In genomic region chr4:25055541-25055940, GRCm38 (mm10) we compare ENCODE assay signal across 6 mouse cellular contexts.
DNase-seq lines count a peak whose midpoint lies in the region; TF ChIP-seq lines count a peak whose summit lies in the region.
"Not testable (repeated sequence)": the region's sequence is repeated elsewhere in the genome, so short reads cannot be mapped to it uniquely, and the experiment has no call there.

No protein-coding gene starts in this region.

- TF ChIP-seq CTCF in kidney, adult 2 months (conservative IDR thresholded peaks at IDR 0.05; ENCODE audit: insufficient read depth, insufficient read length, low read depth, low read length) = not testable (repeated sequence)

- not testable (repeated sequence) for H3K27ac ChIP-seq in kidney, adult 2 months (ENCODE audit: insufficient read depth, low read depth, low read length)

- H3K36me3 ChIP-seq in kidney, adult 2 months (ENCODE audit: control insufficient read depth, insufficient read depth, low read length) = not testable (repeated sequence)

- not testable (repeated sequence) for TF ChIP-seq POLR2A in kidney, adult 2 months (IDR thresholded peaks at IDR 0.05; ENCODE audit: low read depth, low read length)

- H3K4me1 ChIP-seq in kidney, adult 2 months (ENCODE audit: control insufficient read depth, insufficient read depth, low read length) = not testable (repeated sequence)

- H3K27me3 ChIP-seq in kidney, adult 2 months (replicated peaks; ENCODE audit: control insufficient read depth, insufficient read depth, low read length) = not testable (repeated sequence)

- peak; percentile 74 for DNase-seq in kidney, adult 11 months
- DNase-seq in kidney, adult 2 months = peak; percentile 86
- DNase-seq in kidney, adult 9 months = peak; percentile 84
- DNase-seq in kidney, postnatal 14 days = peak; percentile 17
- DNase-seq in kidney, postnatal 36 days = peak; percentile 59 to 67
- peak; percentile 5 for DNase-seq in yolk sac, embryonic 10.5 days (ENCODE audit: low spot score)

- 29% methylated on average over 1 of the region's 1 CpGs for WGBS in kidney, adult 2 months

- not testable (repeated sequence) for H3K4me3 ChIP-seq in kidney, adult 2 months (ENCODE audit: insufficient read depth, low read depth, low read length)

Comparison
In these comparisons a context has a peak if more than half of its experiments do, and no peak if none do; other contexts are left out.
1. DNase-seq: peak in every context shown above with its lines; median percentile 86 in kidney, adult 2 months; 84 in kidney, adult 9 months; 74 in kidney, adult 11 months; 63 in kidney, postnatal 36 days; 17 in kidney, postnatal 14 days; 5 in yolk sac, embryonic 10.5 days.